Mouse (Mus musculus): ENCODE results near the gene Klc1. TPM values are rescaled to one million over a fixed set of nuclear protein-coding genes. Genes with fewer than 3 reads are reported as not detected.
"Not testable (repeated sequence)": the region's sequence is repeated elsewhere in the genome, so short reads cannot be mapped to it uniquely, and the experiment has no call there.

Klc1 gene
- polyA plus RNA-seq, 1 experiment = 44.3 TPM

- 32% methylated on average over 30 of the region's 30 CpGs for WGBS
- no peak overlapping the region for H3K27ac ChIP-seq (ENCODE audit: insufficient read depth, low read depth, low read length)
- H3K4me1 ChIP-seq (ENCODE audit: control insufficient read depth, insufficient read depth, low read length) = 0 out of 2 replicates have a peak, but pooled peaks cover 2% of the 10 kb centered on the region
- H3K36me3 ChIP-seq (ENCODE audit: control insufficient read depth, insufficient read depth, low read length) = no peaks in the 10 kb centered on the region
- TF ChIP-seq CTCF (conservative IDR thresholded peaks at IDR 0.05; ENCODE audit: insufficient read depth, insufficient read length, low read depth, low read length) (peak; percentile 97), POLR2A (IDR thresholded peaks at IDR 0.05; ENCODE audit: low read depth, low read length) (no peak)
- H3K4me3 ChIP-seq (ENCODE audit: insufficient read depth, low read depth, low read length) = no peak overlapping the region
- peak; percentile 90 for DNase-seq
- H3K27me3 ChIP-seq (replicated peaks; ENCODE audit: control insufficient read depth, insufficient read depth, low read length) = no peaks in the 10 kb centered on the region
Observed at GRCm38 (mm10) chr12:111731822-111732807, 26.5 kb upstream of the Klc1 start.

GRCm38 (mm10) chr12:111732921-111733320 lies 25.7 kb upstream of the Klc1 start:
- 0 out of 2 replicates have a peak, but pooled peaks cover 2% of the 10 kb centered on the region for H3K4me1 ChIP-seq (ENCODE audit: control insufficient read depth, insufficient read depth, low read length)
- no peaks in the 10 kb centered on the region for H3K36me3 ChIP-seq (ENCODE audit: control insufficient read depth, insufficient read depth, low read length)
- no peaks in the 10 kb centered on the region for H3K27me3 ChIP-seq (replicated peaks; ENCODE audit: control insufficient read depth, insufficient read depth, low read length)
- no peak overlapping the region for H3K4me3 ChIP-seq (ENCODE audit: insufficient read depth, low read depth, low read length)
- 55% methylated on average over 5 of the region's 5 CpGs for WGBS
- no peak for TF ChIP-seq POLR2A (IDR thresholded peaks at IDR 0.05; ENCODE audit: low read depth, low read length)
- no peak for DNase-seq
- no peak overlapping the region for H3K27ac ChIP-seq (ENCODE audit: insufficient read depth, low read depth, low read length)

- 0 out of 2 replicates have a peak, but pooled peaks cover 2% of the 10 kb centered on the region for H3K4me1 ChIP-seq (ENCODE audit: control insufficient read depth, insufficient read depth, low read length)
- H3K27ac ChIP-seq (ENCODE audit: insufficient read depth, low read depth, low read length) = no peak overlapping the region
- no peak for DNase-seq
- TF ChIP-seq POLR2A (IDR thresholded peaks at IDR 0.05; ENCODE audit: low read depth, low read length) (no peak), CTCF (conservative IDR thresholded peaks at IDR 0.05; ENCODE audit: insufficient read depth, insufficient read length, low read depth, low read length) (no peak)
- H3K36me3 ChIP-seq (ENCODE audit: control insufficient read depth, insufficient read depth, low read length) = no peaks in the 10 kb centered on the region
- no peaks in the 10 kb centered on the region for H3K27me3 ChIP-seq (replicated peaks; ENCODE audit: control insufficient read depth, insufficient read depth, low read length)
- 83% methylated on average over 3 of the region's 3 CpGs for WGBS
- H3K4me3 ChIP-seq (ENCODE audit: insufficient read depth, low read depth, low read length) = no peak overlapping the region
Observed at GRCm38 (mm10) chr12:111734912-111735311, 23.7 kb upstream of the Klc1 start.

GRCm38 (mm10) chr12:111736676-111737075 lies 22.0 kb upstream of the Klc1 start:
- H3K4me1 ChIP-seq (ENCODE audit: control insufficient read depth, insufficient read depth, low read length); H3K4me3 ChIP-seq (ENCODE audit: insufficient read depth, low read depth, low read length); H3K27me3 ChIP-seq (replicated peaks; ENCODE audit: control insufficient read depth, insufficient read depth, low read length); DNase-seq; H3K36me3 ChIP-seq (ENCODE audit: control insufficient read depth, insufficient read depth, low read length); H3K27ac ChIP-seq (ENCODE audit: insufficient read depth, low read depth, low read length): not testable (repeated sequence)
- 86% methylated on average over 8 of the region's 8 CpGs for WGBS

GRCm38 (mm10) chr12:111737370-111737769 lies 21.3 kb upstream of the Klc1 start:
- no peaks in the 10 kb centered on the region for H3K36me3 ChIP-seq (ENCODE audit: control insufficient read depth, insufficient read depth, low read length)
- no peaks in the 10 kb centered on the region for H3K27me3 ChIP-seq (replicated peaks; ENCODE audit: control insufficient read depth, insufficient read depth, low read length)
- TF ChIP-seq POLR2A (IDR thresholded peaks at IDR 0.05; ENCODE audit: low read depth, low read length) (no peak), CTCF (conservative IDR thresholded peaks at IDR 0.05; ENCODE audit: insufficient read depth, insufficient read length, low read depth, low read length) (no peak)
- no peak overlapping the region for H3K27ac ChIP-seq (ENCODE audit: insufficient read depth, low read depth, low read length)
- WGBS = 68% methylated on average over 9 of the region's 9 CpGs
- DNase-seq = no peak
- H3K4me1 ChIP-seq (ENCODE audit: control insufficient read depth, insufficient read depth, low read length) = 0 out of 2 replicates have a peak, but pooled peaks cover 2% of the 10 kb centered on the region
- H3K4me3 ChIP-seq (ENCODE audit: insufficient read depth, low read depth, low read length) = no peak overlapping the region

- H3K36me3 ChIP-seq (ENCODE audit: control insufficient read depth, insufficient read depth, low read length) = no peaks in the 10 kb centered on the region
- no peak overlapping the region for H3K27ac ChIP-seq (ENCODE audit: insufficient read depth, low read depth, low read length)
- TF ChIP-seq CTCF (conservative IDR thresholded peaks at IDR 0.05; ENCODE audit: insufficient read depth, insufficient read length, low read depth, low read length) (peak; percentile 75), POLR2A (IDR thresholded peaks at IDR 0.05; ENCODE audit: low read depth, low read length) (no peak)
- WGBS = 29% methylated on average over 3 of the region's 3 CpGs
- no peaks in the 10 kb centered on the region for H3K4me1 ChIP-seq (ENCODE audit: control insufficient read depth, insufficient read depth, low read length)
- H3K4me3 ChIP-seq (ENCODE audit: insufficient read depth, low read depth, low read length) = no peak overlapping the region
- peak; percentile 76 for DNase-seq
- no peaks in the 10 kb centered on the region for H3K27me3 ChIP-seq (replicated peaks; ENCODE audit: control insufficient read depth, insufficient read depth, low read length)
Observed at GRCm38 (mm10) chr12:111738754-111739153, 19.9 kb upstream of the Klc1 start.

- Histone ChIP-seq H3K36me3 (ENCODE audit: control insufficient read depth, insufficient read depth, low read length) (no peaks in the 10 kb centered on the region), H3K27me3 (replicated peaks; ENCODE audit: control insufficient read depth, insufficient read depth, low read length) (no peaks in the 10 kb centered on the region), H3K4me3 (ENCODE audit: insufficient read depth, low read depth, low read length) (no peak overlapping the region), H3K27ac (ENCODE audit: insufficient read depth, low read depth, low read length) (no peak overlapping the region), H3K4me1 (ENCODE audit: control insufficient read depth, insufficient read depth, low read length) (no peaks in the 10 kb centered on the region)
- WGBS = 82% methylated on average over 8 of the region's 8 CpGs
- no peak for DNase-seq
- TF ChIP-seq CTCF (conservative IDR thresholded peaks at IDR 0.05; ENCODE audit: insufficient read depth, insufficient read length, low read depth, low read length) (no peak), POLR2A (IDR thresholded peaks at IDR 0.05; ENCODE audit: low read depth, low read length) (no peak)
Observed at GRCm38 (mm10) chr12:111741338-111741737, 17.3 kb upstream of the Klc1 start.

All from kidney, adult 2 months (tissue).